ENCODE assay signal across 28 mouse cellular contexts in the genomic region with DNA sequence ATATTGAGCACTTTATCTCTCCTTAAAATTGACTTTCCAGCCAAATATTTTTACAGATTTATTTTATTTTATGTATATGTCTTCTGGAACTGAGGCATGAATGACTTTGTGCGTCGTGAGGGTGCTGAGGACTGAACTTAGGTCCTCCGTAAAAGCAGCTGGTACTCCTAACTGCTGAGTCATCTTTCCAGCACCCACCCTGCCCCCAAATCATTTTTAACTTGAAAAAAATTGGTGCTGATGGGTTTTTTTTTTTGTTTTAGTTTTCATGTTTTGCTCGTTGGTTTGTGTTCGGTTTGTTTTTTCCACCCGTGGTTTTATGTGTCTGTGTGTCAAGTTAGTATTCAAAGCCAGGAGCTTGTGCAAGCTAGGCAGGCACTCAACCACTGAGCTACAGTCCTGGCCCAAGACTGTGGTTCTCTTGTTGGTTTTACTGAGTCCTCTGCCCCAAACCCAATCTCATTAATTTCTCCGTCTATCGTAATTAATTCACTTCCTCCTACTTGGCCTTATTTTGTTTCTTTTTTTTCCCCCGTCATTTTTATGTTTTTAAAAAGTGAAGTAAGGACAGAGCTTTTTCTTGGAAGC. TPM values are rescaled to one million over a fixed set of nuclear protein-coding genes. Genes with fewer than 3 reads are reported as not detected.
A peak's percentile ranks its signal among the peaks of the same experiment; 100 is the strongest.
DNase-seq lines count a peak whose midpoint lies in the region; ATAC-seq and TF ChIP-seq lines count a peak whose summit lies in the region.
"Had no signal": no experiment of that assay in that cellular context is flagged by ENCODE, and none has a peak within 500 bp of the region (broad histone marks: within the 10 kb centered on the region; RNA-seq: fewer than 3 reads in every experiment).

No protein-coding gene starts in this region.

- no peak for ATAC-seq in liver, embryonic 12.5 days
- no peak for ATAC-seq in liver, postnatal 0 days
- ATAC-seq in granulocyte monocyte progenitor cell, adult 5-6 weeks (replicated peaks; ENCODE audit: poor library complexity, severe bottlenecking) = peak; percentile 61
- ATAC-seq: activated CD4-positive, CD25-positive, alpha-beta regulatory T cell, adult 4 months; CD4-positive, CD25-positive, alpha-beta regulatory T cell, adult 4 months; forebrain, embryonic 13.5 days; forebrain, embryonic 15.5 days; forebrain, postnatal 0 days; Patski had no signal

- H3K9ac ChIP-seq in liver, embryonic 12.5 days = no peak overlapping the region
- H3K9ac ChIP-seq in liver, postnatal 0 days (replicated peaks) = no peak overlapping the region
- no peak overlapping the region for H3K9ac ChIP-seq in CH12.LX (ENCODE audit: insufficient read depth, low read depth)
- H3K9ac ChIP-seq: embryonic facial prominence, embryonic 13.5 days; embryonic facial prominence, embryonic 15.5 days; forebrain, embryonic 13.5 days; forebrain, embryonic 15.5 days; forebrain, postnatal 0 days had no signal

- TF ChIP-seq CTCF in liver, postnatal 0 days (IDR thresholded peaks at IDR 0.05; ENCODE audit: low read depth) = no peak
- no peak for TF ChIP-seq CTCF in CH12.LX (conservative IDR thresholded peaks at IDR 0.05 in 1 of 2, IDR thresholded peaks at IDR 0.05 in 1 of 2; ENCODE audit: low read depth in 2 of 2, low read length in 2 of 2)

- H3K27ac ChIP-seq in liver, embryonic 12.5 days = peak overlapping the region; percentile 43; the same call in 1 of the 2 replicates
- no peak overlapping the region for H3K27ac ChIP-seq in liver, postnatal 0 days (ENCODE audit: low read depth)
- no peak overlapping the region for H3K27ac ChIP-seq in CH12.LX (ENCODE audit: insufficient read depth, low read depth)
- H3K27ac ChIP-seq: embryonic facial prominence, embryonic 13.5 days; embryonic facial prominence, embryonic 15.5 days; forebrain, embryonic 13.5 days; forebrain, embryonic 15.5 days had no signal

- no peak for TF ChIP-seq POLR2A in CH12.LX (IDR thresholded peaks at IDR 0.05; ENCODE audit: low read depth, low read length)

- no peaks in the 10 kb centered on the region for H3K79me2 ChIP-seq in CH12.LX (replicated peaks; ENCODE audit: control insufficient read depth, extremely low read depth, insufficient read depth, poor library complexity, severe bottlenecking)

- H3K4me1 ChIP-seq in liver, embryonic 12.5 days = peaks cover 41% of the 10 kb centered on the region
- H3K4me1 ChIP-seq in liver, postnatal 0 days (ENCODE audit: insufficient read depth) = peaks cover 12% of the 10 kb centered on the region
- 0 out of 4 replicates have a peak, but pooled peaks cover 0 to 3% of the 10 kb centered on the region in 2 experiments for H3K4me1 ChIP-seq in CH12.LX (ENCODE audit: control insufficient read depth in 1 of 2, insufficient read depth in 2 of 2)
- H3K4me1 ChIP-seq: embryonic facial prominence, embryonic 13.5 days; embryonic facial prominence, embryonic 15.5 days; forebrain, embryonic 13.5 days; forebrain, embryonic 15.5 days had no signal

- H3K4me3 ChIP-seq in liver, embryonic 12.5 days = no peak overlapping the region
- no peak overlapping the region for H3K4me3 ChIP-seq in liver, postnatal 0 days (ENCODE audit: low read depth, low read length)
- no peak overlapping the region for H3K4me3 ChIP-seq in CH12.LX (replicated peaks in 1 of 3; ENCODE audit: low read depth in 2 of 3, low read length in 2 of 3, poor library complexity in 1 of 3)
- H3K4me3 ChIP-seq: embryonic facial prominence, embryonic 13.5 days; embryonic facial prominence, embryonic 15.5 days; erythroblast, embryonic 14.5 days; forebrain, embryonic 13.5 days; forebrain, embryonic 15.5 days had no signal

- dilution Hi-C loops in CH12.LX (cut with MboI; ENCODE audit: extremely low pct_ligation_motif_present, extremely low pct_unique_long_range_greater_than_20kb, low sequenced_read_pairs) = no loop called here

- 75% methylated on average over 9 of the region's 9 CpGs for WGBS in liver, embryonic 12.5 days (ENCODE audit: insufficient replicate concordance)
- WGBS in liver, postnatal 0 days (ENCODE audit: insufficient replicate concordance) = 66% methylated on average over 9 of the region's 9 CpGs

- no peak for TF ChIP-seq EP300 in liver, postnatal 0 days (IDR thresholded peaks at IDR 0.05; ENCODE audit: low read depth)
- no peak for TF ChIP-seq EP300 in CH12.LX (IDR thresholded peaks at IDR 0.05; ENCODE audit: low read length)

- no peak for TF ChIP-seq RAD21 in CH12.LX (IDR thresholded peaks at IDR 0.05; ENCODE audit: low read depth, low read length)

- in situ Hi-C loops in CH12.LX (cut with MboI; ENCODE audit: low pct_ligation_motif_present, low pct_unique_long_range_greater_than_20kb, low sequenced_read_pairs) = no loop called here

- 0 out of 2 replicates have a peak, but pooled peaks cover 3% of the 10 kb centered on the region for H3K27me3 ChIP-seq in liver, embryonic 12.5 days (replicated peaks)
- no peaks in the 10 kb centered on the region for H3K27me3 ChIP-seq in liver, postnatal 0 days (ENCODE audit: insufficient read depth, low read length)
- H3K27me3 ChIP-seq in CH12.LX (replicated peaks) = no peaks in the 10 kb centered on the region
- H3K27me3 ChIP-seq: embryonic facial prominence, embryonic 13.5 days; embryonic facial prominence, embryonic 15.5 days; forebrain, embryonic 13.5 days; forebrain, embryonic 15.5 days; Patski had no signal

- no peaks in the 10 kb centered on the region for H3K9me3 ChIP-seq in liver, embryonic 12.5 days (replicated peaks)
- H3K9me3 ChIP-seq in liver, postnatal 0 days (ENCODE audit: low read length) = no peaks in the 10 kb centered on the region
- H3K9me3 ChIP-seq in CH12.LX (replicated peaks; ENCODE audit: low read length) = no peaks in the 10 kb centered on the region
- H3K9me3 ChIP-seq: embryonic facial prominence, embryonic 13.5 days; embryonic facial prominence, embryonic 15.5 days; forebrain, embryonic 13.5 days; forebrain, embryonic 15.5 days; G1E had no signal

- no peak overlapping the region for H3K4me2 ChIP-seq in liver, embryonic 12.5 days
- no peak overlapping the region for H3K4me2 ChIP-seq in liver, postnatal 0 days (ENCODE audit: low read depth, low read length)
- H3K4me2 ChIP-seq in CH12.LX (ENCODE audit: insufficient read depth, low read depth, poor library complexity, severe bottlenecking) = no peak overlapping the region
- H3K4me2 ChIP-seq: embryonic facial prominence, embryonic 13.5 days; embryonic facial prominence, embryonic 15.5 days; forebrain, embryonic 13.5 days; forebrain, embryonic 15.5 days had no signal

- no peaks in the 10 kb centered on the region for H3K36me3 ChIP-seq in liver, embryonic 12.5 days
- no peaks in the 10 kb centered on the region for H3K36me3 ChIP-seq in liver, postnatal 0 days (replicated peaks; ENCODE audit: insufficient read depth, low read length)
- H3K36me3 ChIP-seq in CH12.LX (replicated peaks in 1 of 2; ENCODE audit: control insufficient read depth in 1 of 2, insufficient read depth in 1 of 2, low read length in 1 of 2) = no peaks in the 10 kb centered on the region
- H3K36me3 ChIP-seq: embryonic facial prominence, embryonic 13.5 days; embryonic facial prominence, embryonic 15.5 days; forebrain, embryonic 15.5 days; G1E had no signal

- DNase-seq in liver, postnatal 0 days = no peak
- DNase-seq in CH12.LX (ENCODE audit: extremely low read depth) = no peak
- peak; percentile 40 for DNase-seq in adipocyte (ENCODE audit: low spot score)
- DNase-seq in adrenal gland, postnatal 10 days = no peak
- DNase-seq in gastrocnemius, adult 18-20 months (ENCODE audit: low spot score) = no peak
- DNase-seq in cerebellum, postnatal 36 days = no peak
- DNase-seq: adrenal gland, adult 2 months; adrenal gland, postnatal 14 days; adrenal gland, postnatal 36 days; B cell, adult 2 months; cerebellum, adult 11-12 months; cerebellum, adult 2 months; cerebellum, adult 9-10 months; cerebellum, postnatal 10 days; cerebellum, postnatal 25 days; embryo, embryonic 11 days; forebrain, postnatal 0 days had no signal

TF ChIP-seq in CH12.LX, 34 proteins besides CTCF, POLR2A, EP300 and RAD21:
- TF ChIP-seq MAFK (IDR thresholded peaks at IDR 0.05; ENCODE audit: insufficient replicate concordance, low read length) = peak; percentile 57; the same call in 1 of the 2 replicates
- no peak for TF ChIP-seq CHD1 (IDR thresholded peaks at IDR 0.05; ENCODE audit: low read depth, low read length)
- no peak for TF ChIP-seq SIN3A (IDR thresholded peaks at IDR 0.05; ENCODE audit: low read length)
- no peak for TF ChIP-seq ETS1 (conservative IDR thresholded peaks at IDR 0.05; ENCODE audit: low read depth, low read length)

RNA-seq across cellular contexts. Expression of gene Gadd45a, which starts 48.7 kb away (rescaled TPM):
- 88.3 and 96.9 TPM in 2 replicates for polyA plus RNA-seq in liver, embryonic 12.5 days (2016; fragmentation: Nextera tagmentation; extraction: Ambion mirVana)
- polyA plus RNA-seq in liver, postnatal 0 days (2015; fragmentation: Nextera tagmentation; extraction: Ambion mirVana) = 49.5 and 65.0 TPM in 2 replicates
- total RNA-seq in CH12.LX (2012; rRNA removed) (6.0 and 12.5 TPM in 2 replicates), CH12.LX (2014; rRNA removed) (19.5 and 22.4 TPM in 2 replicates)
- 26.2 and 30.5 TPM in 2 replicates for polyA plus RNA-seq in CH12.LX (2012; ENCODE audit: insufficient read length, low read depth)
- total RNA-seq in granulocyte monocyte progenitor cell, adult 5-6 weeks (2014; fragmentation: Nextera tagmentation) = 6.2 and 12.7 TPM in 2 replicates
- total RNA-seq in granulocyte monocyte progenitor cell, adult 5-6 weeks (2017) = 52.5 and 66.5 TPM in 2 replicates
- total RNA-seq in adrenal gland, postnatal 10 days (2021) = 10 to 100 TPM; 11.6 to 16.2 TPM
- 10 to 100 TPM; 25.4 to 43.2 TPM for total RNA-seq in gastrocnemius, adult 18-20 months (2021)
